Mouse (Mus musculus): ENCODE data around the gene Pyroxd1. TPM values are rescaled to one million over a fixed set of nuclear protein-coding genes. Genes with fewer than 3 reads are reported as not detected.

Gene Pyroxd1
- polyA plus RNA-seq (2014; fragmentation: Illumina TruSeq; extraction: RNeasy Lipid Tissue Mini Kit (QIAGEN cat#74804); ENCODE audit: low read depth, low replicate concordance): 29.9 TPM

GRCm38 (mm10) chr6:142345440-142346038, at the start of gene Pyroxd1:
Gene Pyroxd1 (plus strand): TSS chr6:142345654.

GRCm38 (mm10) chr6:142298098-142298497, 47.4 kb upstream of the Pyroxd1 start, which contains the start of gene Iapp:
Gene Iapp (plus strand): TSS chr6:142298423.

GRCm38 (mm10) chr6:142322881-142323280, 22.6 kb upstream of the Pyroxd1 start, which contains the start of gene Slco1a5:
Gene Slco1a5 (minus strand): TSS chr6:142322981.

GRCm38 (mm10) chr6:142387011-142387754, 41.7 kb downstream of the Pyroxd1 start, which contains the start of the genes Recql and Golt1b:
Gene Recql (minus strand): TSS chr6:142387087.
Gene Golt1b (plus strand): TSS chr6:142387221.

Other genes with a start within 250 kb of the Pyroxd1 start
- not detected for gene Slco1a6, start 137.1 kb upstream of the Pyroxd1 start, polyA plus RNA-seq (2014; fragmentation: Illumina TruSeq; extraction: RNeasy Lipid Tissue Mini Kit (QIAGEN cat#74804); ENCODE audit: low read depth, low replicate concordance)
- gene Iapp, start 47.2 kb upstream of the Pyroxd1 start, polyA plus RNA-seq (2014; fragmentation: Illumina TruSeq; extraction: RNeasy Lipid Tissue Mini Kit (QIAGEN cat#74804); ENCODE audit: low read depth, low replicate concordance): not detected
- gene Slco1a5, start 22.7 kb upstream of the Pyroxd1 start, polyA plus RNA-seq (2014; fragmentation: Illumina TruSeq; extraction: RNeasy Lipid Tissue Mini Kit (QIAGEN cat#74804); ENCODE audit: low read depth, low replicate concordance): not detected
- gene Recql, start 41.4 kb downstream of the Pyroxd1 start, polyA plus RNA-seq (2014; fragmentation: Illumina TruSeq; extraction: RNeasy Lipid Tissue Mini Kit (QIAGEN cat#74804); ENCODE audit: low read depth, low replicate concordance): 19.5 TPM
- gene Golt1b, start 41.6 kb downstream of the Pyroxd1 start, polyA plus RNA-seq (2014; fragmentation: Illumina TruSeq; extraction: RNeasy Lipid Tissue Mini Kit (QIAGEN cat#74804); ENCODE audit: low read depth, low replicate concordance): 78.5 TPM
- 0.41 TPM for gene Spx, start 67.8 kb downstream of the Pyroxd1 start, polyA plus RNA-seq (2014; fragmentation: Illumina TruSeq; extraction: RNeasy Lipid Tissue Mini Kit (QIAGEN cat#74804); ENCODE audit: low read depth, low replicate concordance)
- 11.1 TPM for gene Gys2, start 127.5 kb downstream of the Pyroxd1 start, polyA plus RNA-seq (2014; fragmentation: Illumina TruSeq; extraction: RNeasy Lipid Tissue Mini Kit (QIAGEN cat#74804); ENCODE audit: low read depth, low replicate concordance)
- gene Ldhb, start 162.3 kb downstream of the Pyroxd1 start, polyA plus RNA-seq (2014; fragmentation: Illumina TruSeq; extraction: RNeasy Lipid Tissue Mini Kit (QIAGEN cat#74804); ENCODE audit: low read depth, low replicate concordance): 44.2 TPM
- 4.4 TPM for gene Kcnj8, start 226.0 kb downstream of the Pyroxd1 start, polyA plus RNA-seq (2014; fragmentation: Illumina TruSeq; extraction: RNeasy Lipid Tissue Mini Kit (QIAGEN cat#74804); ENCODE audit: low read depth, low replicate concordance)